Mouse (Mus musculus): ENCODE results near the gene Tbc1d22b.

Gene Tbc1d22b

DNA sequence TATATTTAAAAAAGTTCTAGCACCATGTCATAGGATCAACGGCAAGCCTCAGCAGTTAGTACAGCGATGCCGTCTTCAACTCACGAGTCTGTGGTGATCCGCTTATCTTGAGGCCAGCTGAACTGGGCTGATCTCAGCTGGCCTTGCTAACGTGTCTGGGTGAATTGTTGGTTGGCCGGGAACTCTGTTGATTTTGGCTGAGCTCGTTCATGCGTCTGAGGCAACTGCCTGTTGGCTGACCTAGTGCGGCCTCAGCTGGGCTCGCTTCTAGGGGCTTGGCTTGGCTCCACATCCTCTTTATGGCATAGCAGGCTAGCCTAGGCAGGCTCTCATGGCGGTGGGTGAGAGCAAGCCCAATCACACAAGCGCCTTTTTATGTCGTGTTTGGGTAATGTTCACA, 8.2 kb upstream of the Tbc1d22b start:
- DNase-seq (ENCODE audit: low spot score): no peak

DNA sequence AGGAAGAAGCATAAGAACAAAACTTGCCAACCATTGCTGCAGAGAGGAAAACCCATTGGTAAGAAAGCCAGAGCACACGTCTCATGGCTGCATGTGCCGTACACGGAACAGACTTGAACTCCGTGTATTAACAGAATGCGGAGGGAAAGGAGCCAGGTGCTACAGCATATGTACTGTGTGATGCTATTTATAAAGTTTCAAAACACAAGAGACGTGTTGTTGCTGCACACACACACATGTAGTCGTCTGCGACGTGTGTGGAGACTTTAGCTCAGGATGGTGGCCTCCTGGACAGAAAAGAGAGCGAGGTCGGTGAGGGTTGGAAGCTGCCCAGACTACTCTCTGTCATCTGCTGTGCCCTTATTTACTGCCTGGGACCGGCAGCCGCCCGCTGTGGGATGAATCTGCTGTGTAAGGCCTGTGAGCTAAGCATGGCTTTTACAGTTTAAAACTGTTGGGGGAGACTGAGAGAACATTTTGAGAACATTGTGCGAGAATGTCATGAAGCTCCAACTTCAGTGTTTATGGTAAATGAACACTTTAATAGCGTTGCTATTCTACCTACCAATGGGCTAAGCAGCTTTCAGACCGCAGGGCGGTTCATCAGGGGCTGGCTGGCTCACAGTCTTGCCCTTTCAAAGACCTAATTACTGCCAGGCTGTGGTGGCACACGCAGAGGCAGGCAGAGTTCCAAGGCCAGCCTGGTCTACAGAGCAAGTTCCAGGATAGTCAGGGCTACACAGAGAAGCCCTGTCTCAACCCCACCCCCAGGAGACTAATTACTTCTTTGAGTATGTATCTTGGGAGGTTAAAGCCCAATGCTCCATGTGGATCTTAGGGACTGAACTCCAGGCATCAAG, 6.5 kb upstream of the Tbc1d22b start:
- no peak for DNase-seq (ENCODE audit: low spot score)

DNA sequence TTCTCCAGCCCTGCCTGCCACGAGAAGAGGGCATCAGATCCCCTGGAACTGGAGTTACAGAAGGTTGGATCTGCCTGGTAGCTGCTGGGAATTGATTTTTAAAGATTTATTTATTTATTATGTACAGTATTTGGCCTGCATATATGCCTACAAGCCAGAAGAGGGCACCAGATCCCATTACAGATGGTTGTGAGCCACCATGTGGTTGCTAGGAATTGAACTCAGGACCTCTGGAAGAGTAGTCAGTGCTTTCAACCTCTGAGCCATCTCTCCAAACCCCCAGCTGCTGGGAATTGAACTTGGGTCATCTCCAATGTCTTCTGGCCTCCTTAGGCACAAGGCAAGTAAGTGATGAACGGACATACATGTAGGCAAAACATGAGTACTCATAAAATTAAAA, 5.5 kb upstream of the Tbc1d22b start:
- no peak for DNase-seq (ENCODE audit: low spot score)

DNA sequence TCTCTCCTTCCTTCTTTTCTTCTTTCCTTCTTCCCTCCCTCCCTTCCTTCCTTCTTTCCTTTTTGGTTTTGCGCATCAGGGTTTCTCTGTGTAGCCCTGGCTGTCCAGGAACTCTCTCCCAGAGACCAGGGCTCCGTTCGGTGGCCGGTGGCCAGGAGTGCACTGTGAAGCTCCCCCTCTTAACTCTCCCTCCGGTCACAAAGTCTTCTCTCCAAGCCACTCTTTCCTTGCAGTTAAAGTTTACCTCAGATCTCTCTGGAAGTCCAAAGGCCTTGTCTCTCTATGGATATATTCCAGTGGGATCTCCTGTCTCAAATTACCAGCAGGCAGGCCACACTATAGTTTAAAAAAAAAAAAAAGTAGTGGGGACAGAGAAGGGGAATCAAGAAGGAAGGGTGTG, 4.3 kb upstream of the Tbc1d22b start:
- DNase-seq (ENCODE audit: low spot score): no peak

DNA sequence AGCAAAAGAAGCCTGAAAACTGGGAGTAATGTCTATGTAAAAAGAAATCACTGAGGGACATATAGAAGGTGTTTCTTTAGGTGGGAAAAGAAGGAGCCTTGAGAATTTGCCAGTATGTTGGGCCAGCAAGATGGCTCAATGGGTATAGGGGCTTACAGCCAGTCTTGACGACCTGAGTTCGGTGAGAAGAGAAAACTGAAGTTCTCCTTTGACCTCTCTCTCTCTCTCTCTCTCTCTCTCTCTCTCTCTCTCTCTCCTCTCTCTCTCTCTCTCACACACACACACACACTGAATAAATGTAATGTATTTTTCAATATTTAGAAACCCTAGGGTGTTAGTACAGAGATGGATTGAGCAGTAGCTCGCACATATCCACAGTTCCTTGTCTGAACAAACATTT, 1.1 kb upstream of the Tbc1d22b start:
- DNase-seq (ENCODE audit: low spot score): no peak

DNA sequence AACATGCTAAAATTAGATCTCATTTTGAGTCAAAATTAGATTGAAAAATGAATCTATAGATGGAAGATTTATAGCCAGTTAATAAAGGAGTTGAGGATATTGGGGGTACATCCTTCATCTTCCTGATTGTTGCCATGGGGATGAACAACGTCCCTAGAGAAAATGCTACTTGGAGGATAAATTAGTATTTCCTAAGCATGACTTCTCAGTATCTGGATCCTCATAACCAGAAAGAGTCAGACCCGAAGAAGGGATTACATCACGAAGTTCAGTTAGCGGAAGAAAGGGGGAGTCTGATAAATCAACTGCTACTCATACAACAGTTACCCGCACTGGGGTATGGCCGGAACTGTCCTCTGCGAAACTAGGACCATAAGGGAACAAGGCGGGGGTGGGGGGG, 591 bp upstream of the Tbc1d22b start:
- DNase-seq (ENCODE audit: low spot score): no peak

DNA sequence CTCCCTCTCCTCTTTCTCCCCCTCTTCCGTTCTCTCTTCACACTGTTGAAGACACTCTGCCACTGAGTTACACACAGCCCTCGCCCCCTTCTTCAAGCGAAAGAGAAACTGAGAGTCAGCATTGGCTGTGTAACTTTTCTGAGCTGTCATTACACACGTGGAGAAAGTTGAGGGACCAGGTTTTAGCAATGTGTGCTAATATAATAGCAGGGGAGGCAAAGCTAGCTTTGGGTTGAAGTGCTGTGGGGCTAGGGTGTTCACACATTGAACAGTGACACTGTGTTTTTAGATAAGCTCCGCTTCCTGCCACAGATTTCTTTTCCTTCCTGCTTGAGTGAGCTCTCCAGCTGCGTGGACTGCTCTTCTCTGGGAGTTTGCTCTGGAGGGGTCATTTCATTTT, 1.4 kb downstream of the Tbc1d22b start:
- no peak for DNase-seq (ENCODE audit: low spot score)

DNA sequence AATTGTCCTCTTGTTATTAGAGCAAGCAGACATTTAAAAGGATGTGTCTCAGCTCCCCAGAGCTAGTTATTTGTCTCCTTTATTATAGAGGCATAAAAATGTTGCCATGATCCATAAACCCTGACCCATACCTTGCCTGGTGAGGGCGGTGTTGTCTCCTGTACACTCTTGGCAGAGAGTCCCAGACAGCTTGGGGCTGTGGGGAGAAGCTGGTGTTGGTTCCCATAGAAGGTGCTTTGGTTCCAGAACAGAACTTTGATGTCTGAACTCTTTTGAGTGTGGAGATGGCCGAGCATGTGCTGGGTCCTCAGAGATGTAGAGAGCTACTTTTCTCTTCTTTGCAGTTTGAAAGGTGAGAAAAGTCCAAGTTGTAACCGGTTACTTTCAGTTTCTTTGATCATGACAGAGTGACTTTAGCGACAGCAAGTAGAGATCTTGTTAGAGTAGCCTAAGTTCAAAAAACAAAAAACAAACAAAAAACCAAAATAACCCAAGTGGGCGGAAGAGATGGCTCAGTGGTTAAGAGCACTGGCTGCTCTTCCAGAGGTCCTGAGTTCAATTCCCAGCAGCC, 2.7 kb downstream of the Tbc1d22b start, which contains the start of gene Tmem217:
Tmem217 (minus strand) TSS at position 224 of the 571 bp plus-strand sequence.
- no peak for DNase-seq (ENCODE audit: low spot score)

DNA sequence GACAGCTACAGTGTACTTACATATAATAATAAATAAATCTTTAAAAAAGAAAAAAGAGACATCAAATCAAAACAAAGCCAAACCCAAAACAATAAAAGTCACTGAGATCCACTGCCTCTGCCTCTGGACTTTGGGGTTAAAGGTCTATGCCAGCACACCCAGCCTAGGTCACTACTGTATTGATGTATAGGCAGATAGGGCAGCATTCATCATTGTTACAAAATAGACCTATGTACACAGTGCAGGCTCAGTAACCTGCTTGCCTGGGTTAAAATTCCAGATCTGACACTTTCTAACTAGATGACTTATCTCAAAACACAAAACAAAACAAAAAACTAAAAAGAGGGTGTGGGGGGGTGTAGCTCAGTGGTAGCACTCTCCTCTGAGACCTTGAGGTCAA, 4.6 kb downstream of the Tbc1d22b start:
- DNase-seq (ENCODE audit: low spot score): no peak

DNA sequence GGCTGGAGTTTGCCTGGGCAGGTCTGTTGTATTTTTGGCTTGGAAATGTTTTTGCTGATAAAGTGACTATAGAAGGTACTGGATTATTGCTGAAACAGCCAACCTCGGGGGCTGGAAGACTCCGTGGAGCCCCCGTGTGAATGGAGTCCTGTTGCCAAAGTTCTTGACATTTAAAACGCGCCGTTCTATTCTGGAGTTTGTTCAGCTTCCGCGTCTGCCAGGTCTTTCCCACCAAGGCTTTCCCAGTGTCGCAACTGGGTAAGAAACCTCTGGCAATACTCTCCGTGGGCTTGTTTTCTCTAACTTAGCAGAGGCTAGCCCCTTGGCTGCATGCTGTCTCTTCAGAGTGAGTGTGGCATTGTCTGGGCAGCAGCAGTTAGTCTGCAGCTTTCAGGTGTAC, 6.9 kb downstream of the Tbc1d22b start:
- no peak for DNase-seq (ENCODE audit: low spot score)

DNA sequence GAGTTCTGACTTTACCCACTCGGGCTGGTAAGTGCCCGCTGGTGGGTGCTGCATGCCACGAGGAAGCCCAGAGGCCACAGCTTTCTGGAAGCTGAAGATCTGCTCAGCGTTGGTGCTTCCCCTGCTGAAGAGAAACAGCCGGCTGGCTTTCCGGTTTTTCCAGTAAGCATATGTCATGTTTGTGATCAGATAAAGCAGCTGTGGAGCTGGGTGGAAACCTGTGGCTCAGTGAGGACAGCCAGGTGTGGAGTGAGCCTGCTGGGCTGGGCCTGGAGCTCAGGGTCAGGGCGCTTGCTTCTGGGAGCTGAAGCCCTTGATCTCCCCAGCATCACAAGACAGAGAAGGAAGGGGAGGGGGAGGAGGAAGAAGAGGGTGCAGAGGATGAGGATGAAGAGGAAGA, 7.3 kb downstream of the Tbc1d22b start:
- no peak for DNase-seq (ENCODE audit: low spot score)

DNA sequence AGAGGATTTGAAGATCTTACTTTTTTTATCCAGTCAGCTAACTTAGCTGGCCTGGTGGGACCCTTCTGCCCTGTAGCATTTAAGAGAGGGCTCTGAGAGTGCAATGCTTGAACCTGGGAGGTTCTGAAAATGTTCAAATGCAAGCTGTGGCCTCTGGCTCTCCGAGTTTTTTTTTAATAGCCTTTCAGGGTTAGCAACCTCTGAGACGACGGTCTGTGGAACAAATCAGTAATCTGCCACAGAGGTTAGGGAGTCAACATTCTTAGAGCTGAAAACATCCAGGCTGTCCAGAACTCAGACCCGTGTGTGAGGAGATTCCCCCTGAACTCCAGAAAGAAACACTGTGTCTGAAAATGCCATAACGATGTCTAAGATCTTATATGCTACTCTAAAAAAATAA, 8.9 kb downstream of the Tbc1d22b start:
- DNase-seq (ENCODE audit: low spot score): no peak

DNA sequence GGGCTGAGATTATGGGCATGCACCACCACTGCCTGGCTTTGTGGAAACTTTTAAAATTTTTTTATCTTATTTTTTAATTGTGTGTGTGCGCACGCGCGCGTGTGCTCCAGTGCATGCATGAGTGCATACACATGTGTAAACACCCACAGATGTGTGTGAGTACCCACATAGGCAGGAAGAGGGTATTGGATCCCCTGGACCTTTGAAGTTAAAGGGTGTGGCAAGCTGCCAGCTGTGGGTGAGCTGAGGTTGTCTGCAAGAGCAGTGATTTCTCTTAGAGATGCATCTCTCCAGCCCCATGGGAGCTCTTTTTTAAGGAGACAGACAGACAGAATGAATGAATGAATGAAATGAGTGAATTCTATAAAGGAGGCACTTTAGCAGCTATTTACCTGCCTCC, 15.9 kb downstream of the Tbc1d22b start:
- DNase-seq (ENCODE audit: low spot score): no peak

DNA sequence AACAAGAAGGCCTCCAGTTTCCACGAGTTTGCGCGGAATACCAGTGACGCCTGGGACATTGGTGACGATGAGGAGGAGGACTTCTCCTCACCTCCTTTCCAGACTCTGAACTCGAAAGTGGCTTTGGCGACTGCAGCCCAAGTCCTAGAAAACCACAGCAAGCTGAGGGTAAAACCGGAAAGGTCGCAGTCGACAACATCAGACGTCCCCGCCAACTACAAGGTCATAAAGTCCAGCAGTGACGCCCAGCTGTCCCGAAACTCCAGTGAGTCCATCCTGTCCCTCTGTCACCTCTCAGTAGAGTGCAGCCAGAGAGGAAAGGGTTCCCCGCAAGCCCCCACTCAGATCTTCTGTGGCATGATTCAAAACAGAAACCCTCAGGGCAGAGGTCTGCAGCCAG, 18.9 kb downstream of the Tbc1d22b start:
- no peak for DNase-seq (ENCODE audit: low spot score)

DNA sequence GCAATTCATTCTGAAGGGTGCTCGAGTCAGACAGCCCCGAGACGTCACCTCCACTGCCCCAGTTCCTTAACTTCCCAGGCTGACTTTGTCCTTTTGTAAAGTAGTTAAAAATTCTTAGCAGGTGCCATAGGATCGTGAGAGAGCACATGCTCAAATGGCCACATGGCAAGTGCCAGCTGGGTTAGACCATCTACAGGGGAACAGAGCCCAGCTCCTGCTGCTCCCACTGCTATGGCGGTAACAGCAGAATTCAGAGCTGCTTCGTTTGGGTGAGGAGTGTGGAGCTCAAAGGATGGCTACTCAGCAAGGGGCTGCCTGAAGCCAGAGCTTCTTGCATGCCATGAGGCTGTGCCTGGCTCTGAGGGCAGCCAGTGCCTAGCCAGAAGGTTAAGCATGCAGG, 20.2 kb downstream of the Tbc1d22b start:
- no peak for DNase-seq (ENCODE audit: low spot score)

DNA sequence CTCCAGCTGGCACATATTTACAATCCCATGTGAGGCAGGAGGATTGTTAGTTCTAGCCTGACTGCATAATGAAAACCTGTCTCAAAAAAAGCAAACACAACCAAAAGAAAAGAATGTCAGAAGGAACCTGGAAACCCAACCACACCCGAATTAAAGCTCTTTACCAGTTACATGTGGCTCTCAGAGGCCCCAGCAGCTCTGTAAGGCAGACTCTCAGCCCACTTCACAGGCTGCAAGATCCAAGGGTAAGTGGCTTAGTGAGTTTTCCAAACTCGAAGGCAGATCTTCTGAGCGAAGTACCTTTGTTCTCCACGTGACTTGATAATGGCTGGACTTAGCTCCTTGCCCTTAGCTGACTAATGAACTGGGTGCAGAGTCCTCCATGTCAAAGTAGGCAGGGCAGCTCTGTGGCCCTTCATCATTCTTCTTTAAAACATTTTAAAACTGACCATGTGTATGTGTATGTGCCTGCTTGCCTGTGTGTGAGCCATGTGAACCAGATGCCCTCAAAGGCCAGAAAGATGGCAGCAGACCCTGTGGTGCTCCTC, 30.1 kb downstream of the Tbc1d22b start:
- no peak for DNase-seq (ENCODE audit: low spot score)

DNA sequence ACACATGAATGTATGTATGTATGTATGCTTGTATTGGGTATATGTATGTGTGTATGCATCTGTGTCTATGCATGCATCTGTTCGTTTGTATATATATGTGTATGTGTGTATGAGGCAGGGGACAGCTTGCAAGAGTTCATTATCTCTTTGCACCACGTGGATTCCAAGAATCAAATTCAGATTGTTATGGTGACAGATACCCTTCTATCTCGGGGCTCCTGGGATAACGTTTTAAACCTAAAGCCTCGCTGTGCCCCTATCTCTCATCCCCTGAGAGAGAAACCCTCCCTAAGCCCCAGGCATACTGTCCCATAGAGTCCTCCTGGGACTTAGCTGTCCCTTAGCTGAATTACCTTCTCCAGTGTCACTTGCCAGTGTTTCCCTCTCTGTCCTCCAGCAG, 34.0 kb downstream of the Tbc1d22b start:
- DNase-seq (ENCODE audit: low spot score): no peak

DNA sequence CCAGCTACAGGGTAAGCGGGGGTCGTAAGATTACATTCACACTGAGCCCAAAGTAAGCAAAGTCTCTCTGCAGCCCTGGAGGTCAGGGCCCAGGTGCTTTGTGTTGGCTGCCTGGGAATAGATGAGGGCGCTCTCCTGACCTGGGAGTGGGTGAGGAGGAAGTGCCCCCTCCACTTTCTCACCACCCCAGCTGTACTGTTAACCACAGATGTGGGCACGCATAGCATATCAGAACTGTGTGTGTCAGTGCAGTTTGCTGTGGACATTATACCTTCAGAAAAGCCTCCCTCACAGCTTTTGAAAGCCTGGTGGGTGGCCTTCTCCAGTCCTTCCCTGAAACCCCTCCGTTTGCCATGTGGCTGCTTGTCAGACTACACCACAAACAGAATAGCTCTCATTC, 34.7 kb downstream of the Tbc1d22b start:
- DNase-seq (ENCODE audit: low spot score): no peak

DNA sequence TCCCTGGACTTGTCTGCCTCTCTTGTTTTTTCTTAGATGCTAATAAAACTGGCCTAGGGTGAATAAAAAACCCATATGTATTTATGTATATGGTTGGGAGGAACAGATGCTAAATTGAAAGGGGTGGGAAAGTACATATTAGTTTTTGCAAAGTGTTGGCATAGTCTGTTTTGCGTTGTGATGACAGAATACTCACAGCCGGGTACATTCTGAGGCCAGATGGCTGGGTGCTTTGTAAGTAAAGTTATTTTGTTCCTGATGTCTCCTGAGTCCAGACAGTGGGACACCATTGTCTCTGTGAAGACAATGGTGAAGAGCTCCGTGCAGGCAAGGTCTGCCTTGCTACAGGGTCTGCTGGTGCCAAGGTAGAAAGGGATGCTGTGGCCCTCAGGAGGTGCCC, 35.2 kb downstream of the Tbc1d22b start:
- DNase-seq (ENCODE audit: low spot score): no peak

DNA sequence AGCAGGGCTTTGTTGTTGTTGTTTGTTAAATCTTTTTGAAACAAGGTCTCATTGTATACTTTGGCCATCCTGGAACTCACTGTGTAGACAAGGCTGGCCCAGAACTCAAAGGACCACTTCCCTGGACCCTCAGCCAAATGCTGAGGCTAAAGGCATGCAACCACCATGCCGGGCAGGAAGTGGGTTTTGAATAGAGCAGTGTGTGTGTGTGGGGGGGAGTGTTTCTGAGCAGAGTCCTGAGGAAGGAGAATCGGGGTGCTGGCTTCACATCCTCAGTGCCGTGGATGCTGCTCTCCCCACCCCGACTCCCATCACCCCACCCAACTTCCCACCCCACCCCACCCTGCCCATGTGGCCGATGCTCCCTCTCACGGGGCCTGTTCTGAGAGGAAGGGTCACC, 35.9 kb downstream of the Tbc1d22b start:
- no peak for DNase-seq (ENCODE audit: low spot score)

DNA sequence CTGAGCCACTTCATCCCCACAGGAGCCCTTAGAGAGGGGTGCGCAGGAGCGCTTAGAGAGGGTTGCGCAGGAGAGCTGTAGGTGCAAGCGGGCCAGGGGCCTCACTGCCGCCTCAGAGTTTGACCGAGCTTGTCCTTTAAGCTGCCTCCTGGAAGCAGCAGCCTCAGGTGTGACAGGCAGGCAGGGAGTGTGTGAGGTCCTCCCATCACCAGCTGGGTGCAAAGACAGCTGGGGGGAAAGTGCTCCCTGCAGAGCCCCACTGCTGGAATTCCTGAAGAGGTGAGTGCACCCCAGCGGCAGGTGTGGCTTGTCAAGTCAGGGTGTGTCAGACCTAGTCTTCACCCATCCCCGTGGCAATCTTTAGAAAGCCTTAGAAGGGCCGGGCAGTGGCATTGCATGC, 37.3 kb downstream of the Tbc1d22b start:
- no peak for DNase-seq (ENCODE audit: low spot score)

DNA sequence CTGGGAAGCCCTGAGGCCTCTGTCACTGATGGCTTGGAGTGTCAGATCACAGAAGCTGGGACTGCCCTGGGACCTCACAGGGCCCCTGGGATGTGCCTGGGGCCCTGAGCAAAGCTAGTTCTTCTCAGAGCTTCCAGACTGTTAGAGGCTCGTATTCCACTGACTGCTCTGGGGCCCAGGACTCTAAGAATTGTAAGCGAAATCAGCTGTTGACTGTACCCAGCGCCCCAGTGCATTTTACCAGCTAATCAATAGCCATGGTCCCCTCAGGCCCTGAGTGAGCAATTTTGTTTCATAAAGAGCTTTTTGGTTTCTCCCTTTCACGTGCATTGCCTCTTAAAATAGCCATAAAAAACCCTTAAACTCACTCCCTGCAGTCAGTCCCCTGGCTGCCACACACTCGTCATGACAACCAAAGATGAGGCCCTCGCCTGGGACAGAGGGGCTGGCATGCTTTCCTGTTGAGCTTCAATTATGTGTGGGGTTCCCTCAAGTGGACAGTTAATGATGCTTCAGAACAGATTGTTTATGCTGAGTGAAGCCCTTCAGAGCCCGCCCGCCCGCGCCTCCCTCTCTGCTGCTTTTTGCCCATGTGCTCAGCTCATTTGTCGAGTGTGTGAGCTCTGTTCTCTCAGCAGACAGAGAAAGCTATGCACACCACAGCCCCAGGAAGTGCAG, 39.8 kb downstream of the Tbc1d22b start:
- no peak for DNase-seq (ENCODE audit: low spot score)

All from c-Kit-positive CD71-positive TER-119-positive erythroid progenitor cells, embryonic 14.5 days (primary cell).